Mouse (Mus musculus): ENCODE results near the gene Epas1.

DNA sequence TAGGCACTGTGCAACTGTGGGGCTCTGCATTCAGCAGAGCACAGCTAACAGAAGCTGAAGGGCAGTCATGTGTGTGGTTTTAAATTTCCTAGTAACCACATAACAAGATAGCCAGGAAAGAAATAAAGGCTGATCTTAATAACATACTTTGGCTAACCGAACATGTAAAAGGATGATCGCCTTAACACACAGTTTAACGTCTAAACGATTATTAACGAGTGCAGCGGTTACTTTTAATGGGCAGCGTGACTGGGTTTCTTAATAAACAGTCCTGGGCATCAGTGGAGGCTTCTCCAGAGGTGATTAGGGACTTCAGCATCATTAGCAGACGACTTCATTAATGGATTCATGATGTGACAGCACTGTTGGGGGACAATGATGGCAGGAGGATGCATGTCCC, 117.1 kb downstream of the Epas1 start:
- TF ChIP-seq CTCF (IDR thresholded peaks at IDR 0.05; ENCODE audit: low read depth) (no peak), EP300 (IDR thresholded peaks at IDR 0.05; ENCODE audit: low read depth) (no peak)

Measured in liver, embryonic 14.5 days (tissue).